Mouse (Mus musculus) ES-E14 (cell line): ENCODE data around the gene Fbxw8. TPM values are rescaled to one million over a fixed set of nuclear protein-coding genes. Genes with fewer than 3 reads are reported as not detected.

Experiments used
- DNase-seq: peaks from one replicate; pipeline ENCODE4 v3.0.0-alpha.2; 2013; ENCODE audit warnings: low read depth, low spot score
- H3K27ac ChIP-seq: 2 replicates; pipeline ENCODE4 v1.5.1; 2012; ENCODE audit warnings: low read depth, mild to moderate bottlenecking, low read length, moderate library complexity, mixed read lengths; ENCODE audit not compliant: poor library complexity, insufficient read depth, severe bottlenecking
- H3K36me3 ChIP-seq: 2 replicates; pipeline ENCODE4 v1.6.1; 2012; ENCODE audit warnings: mild to moderate bottlenecking, low read length, moderate library complexity, mixed read lengths; ENCODE audit not compliant: control insufficient read depth, poor library complexity, insufficient read depth, severe bottlenecking
- H3K4me1 ChIP-seq, 2 experiments: fragments of 150-350 bp in 1 of 2; sonication (generic) in 1 of 2; 2 replicates each; pipeline ENCODE4 v1.6.1; 2012; ENCODE audit warnings: low read length in 2 of 2, mild to moderate bottlenecking in 1 of 2, mixed read lengths in 1 of 2; ENCODE audit not compliant: control insufficient read depth in 2 of 2, insufficient read depth in 2 of 2, poor library complexity in 1 of 2
- H3K4me3 ChIP-seq, 2 experiments: fragments of 150-350 bp in 1 of 2; sonication (generic) in 1 of 2; 2 replicates each; pipeline ENCODE4 v1.5.1; 2012; ENCODE audit warnings: low read length in 2 of 2, low read depth in 1 of 2, mild to moderate bottlenecking in 1 of 2, mixed read lengths in 1 of 2; ENCODE audit not compliant: insufficient read depth in 1 of 2, poor library complexity in 1 of 2, severe bottlenecking in 1 of 2
- H3K9ac ChIP-seq: 2 replicates; pipeline ENCODE4 v1.6.1; 2012; ENCODE audit warnings: low read depth, mild to moderate bottlenecking, low read length, mixed read lengths; ENCODE audit not compliant: poor library complexity, insufficient read depth, severe bottlenecking
- H3K9me3 ChIP-seq: fragments of 150-350 bp; sonication (generic); 2 replicates; pipeline ENCODE4 v1.6.1; 2012; ENCODE audit warnings: low read depth, mild to moderate bottlenecking, low read length; ENCODE audit not compliant: control insufficient read depth, insufficient read depth
- CHD2 ChIP-seq: IDR thresholded peaks from 2 replicates; pipeline ENCODE4 v1.6.1; 2014; ENCODE audit warnings: mild to moderate bottlenecking, low read depth, low read length, inconsistent platforms
- HCFC1 ChIP-seq: IDR thresholded peaks from 2 replicates; pipeline ENCODE4 v1.6.1; 2012; ENCODE audit warnings: low read length, inconsistent platforms, borderline replicate concordance; ENCODE audit not compliant: insufficient read depth
- MAFK ChIP-seq: IDR thresholded peaks from 2 replicates; pipeline ENCODE4 v1.6.1; 2014; ENCODE audit warnings: mild to moderate bottlenecking, low read depth, low read length, inconsistent platforms; ENCODE audit not compliant: insufficient read depth
- ZC3H11A ChIP-seq: IDR thresholded peaks from 2 replicates; pipeline ENCODE4 v1.6.1; 2012; ENCODE audit warnings: low read depth, mild to moderate bottlenecking, inconsistent platforms, low read length, borderline replicate concordance
- ZNF384 ChIP-seq: IDR thresholded peaks from 2 replicates; pipeline ENCODE4 v1.6.1; 2012; ENCODE audit warnings: low read depth, low read length, inconsistent platforms
- in situ Hi-C, 2 experiments: fragments of 600-800 bp; cut with MboI; formaldehyde crosslinking; loops; one replicate each; pipeline ENCODE4 v1.15.1; 2025; ENCODE audit warnings: low sequenced_read_pairs in 2 of 2, inconsistent platforms in 1 of 2; ENCODE audit not compliant: unreplicated experiment in 2 of 2
- total RNA-seq: library from RNA; depleted of rRNA; stranded (reverse); fragments of 300-350 nt; gene quantifications from 2 replicates; pipeline ENCODE4 v1.2.3, GENCODE M21; 2012; rRNA removed

Fbxw8 gene
- total RNA-seq = 44.9 and 46.2 TPM in 2 replicates

DNA sequence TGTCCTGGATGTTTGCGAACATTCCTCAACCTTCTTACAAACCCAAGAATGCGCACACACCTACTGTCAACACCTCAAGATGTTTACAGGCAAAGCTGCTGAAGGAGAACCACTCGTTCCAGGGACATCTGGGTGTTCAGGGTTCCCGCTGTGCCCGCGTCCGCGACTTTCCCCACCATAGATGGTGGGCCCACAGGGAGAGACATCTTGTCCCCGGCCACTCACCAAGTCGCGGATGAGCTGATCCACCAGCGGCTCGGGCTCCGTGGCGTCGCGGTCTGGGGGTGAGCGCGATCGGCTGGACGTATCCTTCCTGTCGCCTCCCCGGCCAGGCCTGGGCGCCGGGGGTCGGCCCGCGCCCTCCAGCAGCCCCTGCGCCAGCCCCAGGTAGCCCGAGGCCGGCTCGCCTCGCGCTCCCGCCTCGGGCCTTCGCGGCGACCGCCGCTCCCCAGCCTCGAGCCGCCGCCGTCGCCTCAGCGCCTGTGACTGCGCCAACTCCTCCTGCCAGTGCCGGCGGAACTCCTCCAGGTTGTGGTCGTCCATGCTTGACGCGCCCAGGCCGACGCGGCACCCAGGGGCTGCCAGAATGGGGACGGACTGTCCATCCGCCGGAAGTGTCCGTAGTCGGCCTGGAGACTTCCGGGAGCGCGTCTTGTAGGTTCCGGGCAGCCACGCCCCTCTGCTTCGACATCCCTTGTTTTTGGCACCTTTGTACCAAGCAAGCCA, at the start of gene Fbxw8:
TSS of gene Fbxw8 (minus strand) at position 626 of the 726 bp plus-strand sequence.
- no peak for TF ChIP-seq CHD2
- TF ChIP-seq MAFK = no peak
- TF ChIP-seq ZNF384 = no peak
- no peak for TF ChIP-seq ZC3H11A
- peak; percentile 86 for TF ChIP-seq HCFC1
- in situ Hi-C loops = loop anchor here in 1 of 2 experiments (25.0 kb wide), 1 partner anchor 1507 kb away; the partner anchor contains the start of gene Tbx3
- H3K27ac ChIP-seq = no peak within 1 kb of the TSS
- no peaks in the 10 kb centered on the region for H3K9me3 ChIP-seq
- H3K4me1 ChIP-seq = no peaks in the 10 kb centered on the region; a peak in 1 of 4 replicates
- no peaks in the 10 kb centered on the region for H3K36me3 ChIP-seq
- peak within 1 kb of the TSS; percentile 81 for H3K9ac ChIP-seq
- DNase-seq = peak; percentile 63
- H3K4me3 ChIP-seq = peak within 1 kb of the TSS; percentile 78 to 88

- H3K4me3 ChIP-seq = no peak overlapping the region
- H3K9ac ChIP-seq = no peak overlapping the region
- no peak overlapping the region for H3K27ac ChIP-seq
- H3K9me3 ChIP-seq = no peaks in the 10 kb centered on the region
- in situ Hi-C loops = no loop called here
- no peak for DNase-seq
- no peaks in the 10 kb centered on the region for H3K36me3 ChIP-seq
- peaks cover 0 to 3% of the 10 kb centered on the region in 2 experiments; a peak in 1 of 4 replicates for H3K4me1 ChIP-seq
- TF ChIP-seq HCFC1 (no peak), ZNF384 (no peak), ZC3H11A (no peak), MAFK (no peak), CHD2 (no peak)
Measured at GRCm38 (mm10) chr5:118204675-118205440, 49.6 kb upstream of the Fbxw8 start.

GRCm38 (mm10) chr5:118199670-118200069, 44.4 kb upstream of the Fbxw8 start:
- Histone ChIP-seq H3K27ac (no peak overlapping the region), H3K36me3 (no peaks in the 10 kb centered on the region), H3K4me3 (no peak overlapping the region), H3K9ac (no peak overlapping the region), H3K4me1 (no peaks in the 10 kb centered on the region), H3K9me3 (no peaks in the 10 kb centered on the region)
- no peak for DNase-seq
- TF ChIP-seq MAFK = no peak
- TF ChIP-seq HCFC1 = no peak
- TF ChIP-seq CHD2 = no peak
- TF ChIP-seq ZC3H11A = no peak
- in situ Hi-C loops = no loop called here

GRCm38 (mm10) chr5:118197421-118197820, 42.2 kb upstream of the Fbxw8 start:
- in situ Hi-C loops = no loop called here
- no peak overlapping the region for H3K27ac ChIP-seq
- no peak overlapping the region for H3K9ac ChIP-seq
- no peaks in the 10 kb centered on the region for H3K36me3 ChIP-seq
- TF ChIP-seq HCFC1 = no peak
- no peak for TF ChIP-seq ZC3H11A
- peaks cover 0 to 6% of the 10 kb centered on the region in 2 experiments; a peak in 1 of 4 replicates for H3K4me1 ChIP-seq
- no peaks in the 10 kb centered on the region for H3K9me3 ChIP-seq
- H3K4me3 ChIP-seq = no peak overlapping the region
- DNase-seq = no peak
